Mouse (Mus musculus) thymus, adult 2 months (tissue): Measurements from ENCODE around the gene Sez6l.

Experiments used
- CTCF ChIP-seq: fragments of 200-500 bp; IDR thresholded peaks from 2 replicates; pipeline ENCODE4 v1.5.1; 2012; ENCODE audit warnings: mild to moderate bottlenecking, control low read depth, low read length, moderate library complexity, borderline replicate concordance; ENCODE audit not compliant: control insufficient read depth, poor library complexity, insufficient read depth; ENCODE audit errors: extremely low read depth
- POLR2A ChIP-seq: fragments of 200-500 bp; IDR thresholded peaks from 2 replicates; pipeline ENCODE4 v1.6.1; 2012; ENCODE audit warnings: mild to moderate bottlenecking, low read length, control low read depth, moderate library complexity; ENCODE audit not compliant: control insufficient read depth, poor library complexity, insufficient read depth; ENCODE audit errors: extremely low read depth

- no peak for TF ChIP-seq POLR2A
- no peak for TF ChIP-seq CTCF
These were observed 117.1 kb downstream of the Sez6l start for GRCm38 (mm10) chr5:112459903-112460302.
